Mouse (Mus musculus) T-helper 2 cell (primary cell): ENCODE data around the gene Timeless.
"Not testable (repeated sequence)": the region's sequence is repeated elsewhere in the genome, so short reads cannot be mapped to it uniquely, and the experiment has no call there.

Experiments
- in situ Hi-C: fragments of 300-600 bp; cut with MboI, MseI; formaldehyde crosslinking; loops from one replicate; pipeline ENCODE4 v1.15.1; 2025; ENCODE audit warnings: high pct_unique_total_duplicates

Timeless gene

DNA sequence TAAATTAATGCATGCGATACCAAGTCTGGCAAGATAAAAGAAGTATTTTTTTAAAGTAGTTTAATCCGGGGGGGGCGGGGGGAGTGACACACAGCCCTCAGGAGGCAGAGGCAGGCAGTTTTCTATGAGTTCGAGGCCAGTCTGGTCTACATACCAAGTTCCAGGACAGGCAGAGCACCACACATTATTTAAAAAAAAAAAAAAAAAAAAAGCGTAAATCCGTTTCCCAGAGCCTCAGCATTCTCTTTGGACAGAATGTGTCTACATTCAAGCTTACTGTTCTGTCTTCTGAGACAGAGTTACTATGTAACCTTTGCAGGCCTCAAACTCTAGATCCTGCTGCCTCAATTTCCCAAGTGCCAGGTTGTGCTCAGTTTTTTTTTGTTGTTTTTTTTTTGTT is 19.7 kb upstream of the Timeless start:
- in situ Hi-C loops, result no loop called here

DNA sequence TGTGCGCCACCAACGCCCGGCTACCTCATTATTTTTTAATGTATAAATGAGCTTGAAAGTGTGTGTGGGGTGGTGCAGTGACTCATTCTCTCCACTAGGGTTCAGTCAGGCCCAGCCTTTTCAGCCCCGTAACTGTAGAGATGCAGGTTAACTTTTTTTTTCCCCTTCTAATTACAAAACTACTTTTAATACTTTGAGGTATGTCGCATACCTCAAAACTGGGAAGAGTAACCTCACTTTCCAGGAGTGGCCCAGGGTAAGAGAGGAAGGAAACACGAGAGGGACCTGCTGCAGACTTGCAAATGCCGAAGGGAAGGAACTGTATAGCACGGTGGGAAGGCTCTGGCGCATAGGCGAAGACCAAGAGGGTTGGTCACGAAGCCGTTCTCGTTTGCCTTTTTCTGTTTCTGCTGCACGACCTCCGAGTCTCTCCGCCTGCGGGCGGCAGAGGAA is 19.0 kb upstream of the Timeless start:
- in situ Hi-C loops, result no loop called here

DNA sequence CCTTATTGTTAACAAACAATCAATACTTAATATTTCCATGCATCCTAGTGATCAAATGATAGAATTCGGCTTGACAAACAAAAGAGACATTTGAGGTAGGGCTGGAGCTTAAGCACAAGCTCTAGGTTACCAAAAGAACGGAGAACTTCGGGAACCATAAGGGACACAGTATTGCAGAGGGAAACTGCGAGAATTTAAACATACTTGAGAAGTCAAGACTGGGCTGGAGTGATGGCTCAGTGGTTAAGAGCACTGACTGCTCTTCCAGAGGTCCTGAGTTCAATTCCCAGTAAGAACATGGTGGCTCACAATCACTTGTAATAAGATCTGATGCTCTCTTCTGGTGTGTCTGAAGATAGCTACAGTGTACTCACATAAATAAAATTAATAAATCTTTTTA is 17.8 kb upstream of the Timeless start:
- in situ Hi-C loops, result not testable (repeated sequence)

DNA sequence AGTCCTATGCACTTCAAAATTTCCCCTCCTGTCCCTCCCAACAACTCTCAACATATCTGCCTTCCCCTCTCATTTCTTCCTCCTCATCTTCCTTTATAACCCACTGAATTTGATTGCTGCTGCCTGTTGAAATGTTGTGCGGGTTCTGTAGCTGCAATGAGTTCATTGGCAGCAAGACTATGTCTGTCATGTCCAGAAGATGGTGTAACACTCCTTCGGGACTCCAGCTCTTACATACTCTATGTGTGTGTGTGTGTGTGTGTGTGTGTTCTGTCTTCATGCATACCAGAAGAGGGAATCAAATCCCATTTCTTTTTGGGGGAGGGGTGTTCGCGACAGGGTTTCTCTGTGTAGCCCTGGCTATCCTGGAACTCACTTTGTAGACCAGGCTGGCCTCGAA is 16.9 kb upstream of the Timeless start:
- in situ Hi-C loops, result no loop called here

DNA sequence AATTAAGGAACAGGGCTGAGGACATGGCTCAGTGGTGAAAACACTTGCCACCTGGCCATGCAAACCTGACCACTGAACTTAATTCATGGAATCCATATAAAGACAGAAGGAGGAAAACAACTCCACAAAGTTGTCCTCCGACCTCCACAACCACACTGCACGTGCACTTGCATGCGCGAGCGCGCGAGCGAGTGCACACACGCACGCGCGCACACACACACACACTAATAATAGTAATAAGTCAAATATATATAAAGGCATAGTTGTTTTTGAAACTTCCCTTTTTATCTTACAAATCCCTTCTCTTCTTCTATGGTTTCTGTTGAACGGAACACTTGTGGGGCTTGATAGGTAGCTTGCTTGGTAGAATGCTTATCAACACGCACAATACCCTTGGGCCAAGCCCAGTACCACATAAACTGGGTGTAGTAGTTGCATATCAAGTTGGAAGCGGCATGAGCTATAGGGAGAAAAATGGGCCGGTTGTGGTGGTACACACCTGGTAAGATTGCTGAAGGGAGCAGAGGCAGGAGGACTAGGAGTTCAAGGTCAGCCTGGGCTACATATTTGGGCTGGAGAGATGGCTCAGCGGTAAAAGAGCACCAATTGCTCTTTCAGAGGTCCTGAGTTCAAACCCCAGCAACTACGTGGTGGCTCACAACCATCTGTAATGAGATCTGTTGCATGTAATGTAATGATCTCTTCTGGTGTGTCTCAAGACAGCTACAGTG is 13.3 kb upstream of the Timeless start:
- in situ Hi-C loops, result no loop called here

DNA sequence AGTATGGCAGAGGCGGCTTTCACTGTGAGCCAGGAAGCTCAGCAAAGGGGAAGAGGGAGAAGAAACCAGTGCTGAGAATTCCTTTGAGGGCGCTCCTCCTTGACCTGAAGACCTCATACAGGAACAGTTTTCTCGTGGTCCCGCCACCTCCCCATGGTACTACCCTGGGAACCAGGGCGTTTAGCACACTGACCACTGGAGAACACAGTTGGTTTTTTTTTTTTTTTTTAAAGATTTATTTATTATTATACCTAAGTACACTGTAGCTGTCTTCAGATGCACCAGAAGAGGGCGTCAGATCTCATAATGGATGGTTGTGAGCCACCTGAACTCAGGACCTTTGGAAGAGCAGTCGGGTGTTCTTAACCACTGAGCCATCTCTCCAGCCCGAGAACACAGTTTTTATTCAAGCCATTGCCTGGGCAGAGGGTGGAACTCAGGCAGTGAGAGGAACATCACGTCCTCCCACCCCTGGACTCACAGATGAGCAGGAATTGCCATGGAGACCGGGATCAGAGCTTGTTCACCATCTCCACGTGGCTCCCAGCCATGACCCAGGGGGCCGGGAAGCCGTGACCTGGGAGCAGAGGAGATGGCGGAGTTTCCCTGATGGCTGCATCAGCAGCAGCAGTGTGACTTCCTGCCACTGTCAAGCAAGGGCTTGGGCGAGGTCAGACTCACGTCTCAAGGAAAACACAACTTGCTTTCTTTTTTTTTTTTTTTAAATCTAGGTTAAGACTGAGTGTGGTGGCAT is 10.2 kb upstream of the Timeless start:
- in situ Hi-C loops, result no loop called here

DNA sequence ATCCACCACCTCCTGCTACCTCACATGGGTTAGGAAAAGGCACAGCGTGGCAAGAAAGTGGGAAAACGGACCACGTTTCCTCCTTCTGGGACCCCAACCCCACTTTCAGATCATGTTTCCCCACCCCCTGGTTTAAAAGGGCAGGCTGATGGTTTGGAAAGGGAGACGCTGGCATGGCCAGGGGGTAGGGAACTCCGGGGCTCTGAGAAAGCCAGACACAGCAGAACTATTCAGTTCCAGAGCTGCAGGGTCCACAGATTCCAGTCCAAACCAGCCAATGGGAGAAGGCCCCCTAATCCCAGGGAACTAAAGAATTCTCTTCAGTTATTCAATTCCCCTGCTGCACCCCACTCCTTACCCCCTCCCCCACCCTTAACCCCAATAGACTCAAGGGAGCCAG is 6.8 kb upstream of the Timeless start:
- in situ Hi-C loops, result no loop called here

DNA sequence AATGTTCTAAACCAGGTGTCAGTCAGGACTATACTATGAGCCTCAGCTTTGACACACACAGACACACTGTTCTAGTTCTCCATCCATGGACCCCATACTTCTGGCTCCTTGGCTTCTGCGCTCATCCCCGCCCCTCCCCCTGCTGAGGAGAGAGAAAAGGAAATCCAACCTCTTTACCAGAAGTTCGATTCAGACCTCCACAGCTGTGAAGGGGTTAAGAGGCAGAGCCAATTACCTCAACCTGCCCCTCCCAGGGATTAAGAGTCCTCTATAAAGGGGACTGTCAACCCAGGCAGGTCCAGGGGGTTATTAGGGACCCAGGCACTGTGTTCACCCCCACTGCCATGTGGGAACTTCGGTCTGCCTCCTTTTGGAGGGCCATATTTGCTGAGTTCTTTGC is 6.3 kb upstream of the Timeless start, which contains the start of gene Mip:
Gene Mip, plus strand, starts transcription at position 301 of the 400 bp plus-strand sequence.
- in situ Hi-C loops, result no loop called here

DNA sequence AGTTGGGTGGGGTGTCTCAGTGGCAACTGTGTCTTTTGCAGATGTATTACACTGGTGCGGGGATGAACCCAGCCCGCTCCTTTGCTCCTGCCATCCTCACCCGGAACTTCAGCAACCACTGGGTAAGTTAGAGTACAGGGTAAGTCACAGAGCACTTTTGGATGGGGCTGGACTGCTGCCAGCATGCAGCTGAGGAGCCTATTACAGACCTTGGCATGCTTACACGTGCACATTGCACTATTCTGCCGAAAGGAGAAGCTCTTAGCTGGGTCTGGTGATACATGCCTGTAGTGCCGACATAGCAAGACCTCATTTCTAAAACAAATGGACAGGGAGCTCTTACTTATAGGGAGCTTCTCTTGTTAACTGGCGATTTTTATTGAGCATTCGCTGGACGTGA is 4.3 kb upstream of the Timeless start:
- in situ Hi-C loops, result no loop called here

DNA sequence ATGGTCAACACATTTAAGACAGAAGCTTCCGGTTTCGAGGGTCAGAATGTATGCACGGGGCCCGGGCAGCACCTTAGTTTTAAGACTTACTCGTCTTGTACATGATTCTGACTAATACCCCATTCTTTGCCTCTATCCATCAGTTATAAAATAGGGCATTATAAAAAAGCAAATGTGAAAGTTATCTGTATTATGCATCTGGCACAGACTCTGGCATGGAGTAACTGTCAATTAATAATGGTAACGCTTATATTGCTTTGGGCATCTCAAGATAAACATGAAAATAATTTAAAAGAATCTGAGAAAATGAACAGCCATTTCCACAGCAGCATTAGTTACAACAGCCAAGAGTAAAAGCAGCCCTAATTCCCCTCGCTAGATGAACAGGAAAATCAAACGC is 3.9 kb upstream of the Timeless start:
- in situ Hi-C loops, result no loop called here

DNA sequence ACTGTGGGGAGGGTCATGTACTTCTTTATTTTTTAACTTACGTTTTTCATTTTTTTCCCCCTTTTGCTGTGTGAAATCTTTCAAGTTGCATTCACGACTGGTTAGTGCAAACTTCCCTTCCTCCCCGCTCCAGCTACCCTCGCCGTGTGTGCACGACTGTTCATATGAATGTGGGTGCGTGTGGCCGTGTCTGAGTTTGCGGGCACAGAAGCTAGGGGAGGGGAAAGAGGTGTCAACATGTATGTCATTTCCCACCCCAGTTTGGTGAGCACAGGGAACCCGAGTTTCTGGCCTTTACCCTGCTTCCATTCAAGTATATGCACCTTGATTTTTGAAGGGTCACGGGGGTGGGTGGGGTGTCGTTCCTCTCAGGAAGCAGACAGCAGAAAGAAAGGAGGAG is 1.3 kb upstream of the Timeless start:
- in situ Hi-C loops, result no loop called here

DNA sequence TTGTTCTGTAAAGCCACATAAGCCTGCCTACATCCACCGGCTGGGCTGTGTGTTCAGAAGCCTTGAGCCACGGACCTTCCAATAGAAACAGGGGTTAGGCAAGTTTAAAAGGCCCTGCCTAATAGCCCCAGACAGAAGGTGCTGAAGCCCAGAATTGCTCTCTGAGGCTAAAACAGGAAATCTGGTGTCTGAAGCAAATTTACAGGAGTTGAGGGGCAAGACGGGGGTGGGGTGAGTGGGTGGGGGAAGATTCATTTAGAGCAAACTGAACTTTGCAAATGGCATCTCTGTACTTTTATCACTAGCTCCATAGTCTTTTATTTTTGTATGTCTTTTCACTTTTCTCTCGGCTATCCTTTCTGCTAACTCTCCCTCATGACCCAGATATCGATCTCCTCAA is 719 bp upstream of the Timeless start:
- in situ Hi-C loops, result no loop called here

DNA sequence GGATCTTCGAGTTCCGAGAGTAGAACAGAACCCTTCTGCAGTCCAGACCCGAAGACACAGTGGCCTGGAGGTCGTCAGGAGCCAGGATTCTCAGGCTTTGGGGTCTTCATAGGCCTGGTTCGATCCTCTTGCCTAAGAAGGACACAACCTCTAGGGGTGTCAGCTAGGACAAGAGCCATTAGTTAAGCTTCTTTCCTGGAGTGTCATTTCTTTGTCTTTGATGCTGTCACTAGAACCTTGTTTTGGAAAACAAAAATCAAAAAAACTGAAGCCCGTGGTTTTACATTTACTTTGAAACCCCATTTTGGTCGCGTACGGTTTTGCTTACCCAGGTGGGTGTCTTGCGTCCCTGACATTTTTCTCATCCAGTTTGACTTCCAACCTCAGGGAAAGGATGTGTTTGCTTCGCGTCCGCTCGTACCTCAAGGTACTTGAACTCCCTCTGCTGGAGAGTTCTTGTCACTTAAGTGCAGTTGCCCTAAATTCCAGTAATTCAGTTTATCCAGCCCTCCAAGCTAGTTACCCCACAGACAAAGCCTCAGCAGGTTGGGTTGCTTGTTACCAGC is 638 bp downstream of the Timeless start:
- in situ Hi-C loops, result no loop called here

DNA sequence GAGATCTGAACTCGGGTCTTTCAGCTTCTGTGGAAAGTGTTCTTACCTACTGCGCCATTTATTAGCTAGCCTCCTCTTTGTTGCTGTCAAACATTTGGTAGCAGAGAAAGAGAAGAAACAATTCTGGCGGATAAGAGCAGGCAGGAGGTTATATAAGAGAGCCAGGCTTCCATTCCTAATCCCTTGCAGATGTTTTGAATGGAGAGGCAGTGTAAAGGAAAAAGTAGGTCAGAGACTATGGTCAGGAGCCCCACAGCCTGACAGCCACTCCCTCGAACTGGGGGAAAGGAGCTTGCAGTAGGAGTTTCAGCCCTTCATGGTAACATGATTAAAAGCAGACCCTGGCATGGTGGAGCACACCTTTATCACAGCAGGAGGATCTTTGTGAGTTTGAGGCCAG is 4.5 kb downstream of the Timeless start:
- in situ Hi-C loops, result no loop called here

DNA sequence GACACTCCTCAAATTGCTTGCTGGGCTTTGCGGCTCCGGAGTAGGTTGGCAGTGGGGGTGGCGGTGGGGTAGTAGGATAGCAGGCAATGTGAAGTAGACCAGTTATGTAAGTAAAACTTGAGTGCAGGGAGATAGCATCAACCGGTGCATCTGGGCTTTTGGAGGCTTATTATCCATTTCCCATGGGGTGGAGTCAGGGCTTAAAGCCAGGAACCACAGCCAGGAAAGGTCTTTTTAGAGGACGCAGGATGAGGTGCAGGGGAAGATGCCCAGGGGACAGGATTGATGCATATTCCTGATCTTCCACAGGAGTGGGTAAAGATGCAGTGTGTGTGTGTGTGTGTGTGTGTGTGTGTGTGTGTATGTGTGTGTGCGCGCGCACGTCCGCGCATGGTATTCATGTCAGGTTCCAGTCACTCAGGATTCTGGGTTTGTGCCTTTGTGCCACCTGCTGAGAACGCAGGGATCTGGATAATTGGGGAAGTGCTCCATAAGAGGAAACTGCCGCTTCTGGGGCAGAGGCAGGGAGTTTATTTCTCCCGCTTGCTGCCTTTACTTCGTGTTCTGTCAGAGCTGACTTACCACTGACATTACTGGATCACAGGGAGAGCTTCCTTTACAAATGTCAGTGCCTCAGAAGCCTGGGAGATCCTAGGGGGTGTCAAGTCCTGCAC is 6.1 kb downstream of the Timeless start:
- in situ Hi-C loops, result no loop called here

DNA sequence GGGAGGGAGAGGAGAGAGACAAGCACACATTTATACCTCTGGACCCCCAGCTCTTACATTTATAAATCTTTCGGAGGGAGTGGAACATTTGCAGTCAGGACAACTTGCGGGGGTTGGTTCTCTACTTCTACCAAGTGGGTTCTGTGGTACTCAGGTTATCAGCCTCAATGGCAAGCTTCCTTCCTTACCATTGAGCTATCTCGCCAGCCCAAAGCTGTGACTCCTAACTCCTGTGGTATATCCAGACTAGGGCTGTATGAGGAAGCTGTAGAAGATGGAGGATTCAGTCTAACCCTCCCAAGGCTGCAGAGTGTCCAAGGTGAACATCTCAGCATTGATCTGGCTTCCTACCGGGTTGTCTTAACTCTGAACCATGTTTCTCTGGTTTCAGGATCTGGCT is 7.3 kb downstream of the Timeless start:
- in situ Hi-C loops, result no loop called here

DNA sequence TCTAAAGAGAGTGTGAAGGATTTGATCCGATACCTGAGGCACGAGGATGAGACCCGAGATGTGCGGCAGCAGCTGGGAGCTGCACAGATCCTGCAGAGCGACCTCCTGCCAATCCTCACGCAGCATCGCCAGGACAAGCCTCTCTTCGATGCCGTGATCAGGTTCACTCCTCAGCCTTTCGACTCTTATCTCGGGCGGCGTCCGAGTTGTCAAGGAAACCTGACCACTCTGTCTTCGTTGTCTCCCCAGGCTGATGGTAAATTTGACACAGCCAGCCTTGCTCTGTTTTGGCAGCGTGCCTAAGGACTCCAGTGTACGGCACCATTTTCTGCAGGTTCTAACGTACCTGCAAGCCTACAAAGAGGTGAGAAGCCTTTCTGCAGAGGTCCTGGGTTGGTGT is 8.3 kb downstream of the Timeless start:
- in situ Hi-C loops, result no loop called here

DNA sequence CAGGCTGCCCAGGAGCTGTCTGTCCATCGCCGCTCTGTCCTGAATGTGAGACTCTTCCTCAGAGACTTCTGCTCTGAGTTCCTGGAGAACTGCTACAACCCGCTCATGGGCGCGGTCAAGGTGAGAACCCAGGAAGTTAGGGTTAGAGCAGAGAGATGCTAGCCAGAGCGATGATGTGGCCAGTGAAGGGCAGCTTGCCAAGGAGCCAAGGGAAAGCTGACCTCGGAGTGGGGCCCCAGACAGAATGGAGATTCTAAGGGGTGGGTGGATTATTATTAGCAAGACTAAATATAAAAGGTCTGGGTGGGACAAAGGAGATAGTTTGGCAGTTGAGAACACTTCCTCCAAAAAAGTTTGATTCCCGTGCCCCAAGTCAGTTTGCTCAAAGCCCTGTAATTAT is 11.4 kb downstream of the Timeless start:
- in situ Hi-C loops, result no loop called here

DNA sequence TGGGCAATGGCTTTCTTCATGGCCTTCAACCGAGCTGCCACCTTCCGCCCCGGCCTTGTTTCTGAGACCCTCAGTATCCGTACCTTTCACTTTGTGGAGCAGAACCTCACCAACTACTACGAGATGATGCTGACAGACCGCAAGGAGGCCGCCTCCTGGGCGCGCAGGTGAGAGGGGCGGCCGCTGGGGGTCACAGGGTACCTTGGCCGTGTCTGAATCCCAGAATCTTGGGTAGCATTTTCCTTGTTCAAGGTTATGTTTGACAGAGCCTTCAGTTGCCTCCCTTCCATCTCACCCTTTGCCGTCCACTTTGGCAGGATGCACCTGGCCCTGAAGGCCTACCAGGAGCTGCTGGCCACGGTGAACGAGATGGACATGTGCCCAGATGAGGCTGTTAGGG is 12.3 kb downstream of the Timeless start:
- in situ Hi-C loops, result no loop called here

DNA sequence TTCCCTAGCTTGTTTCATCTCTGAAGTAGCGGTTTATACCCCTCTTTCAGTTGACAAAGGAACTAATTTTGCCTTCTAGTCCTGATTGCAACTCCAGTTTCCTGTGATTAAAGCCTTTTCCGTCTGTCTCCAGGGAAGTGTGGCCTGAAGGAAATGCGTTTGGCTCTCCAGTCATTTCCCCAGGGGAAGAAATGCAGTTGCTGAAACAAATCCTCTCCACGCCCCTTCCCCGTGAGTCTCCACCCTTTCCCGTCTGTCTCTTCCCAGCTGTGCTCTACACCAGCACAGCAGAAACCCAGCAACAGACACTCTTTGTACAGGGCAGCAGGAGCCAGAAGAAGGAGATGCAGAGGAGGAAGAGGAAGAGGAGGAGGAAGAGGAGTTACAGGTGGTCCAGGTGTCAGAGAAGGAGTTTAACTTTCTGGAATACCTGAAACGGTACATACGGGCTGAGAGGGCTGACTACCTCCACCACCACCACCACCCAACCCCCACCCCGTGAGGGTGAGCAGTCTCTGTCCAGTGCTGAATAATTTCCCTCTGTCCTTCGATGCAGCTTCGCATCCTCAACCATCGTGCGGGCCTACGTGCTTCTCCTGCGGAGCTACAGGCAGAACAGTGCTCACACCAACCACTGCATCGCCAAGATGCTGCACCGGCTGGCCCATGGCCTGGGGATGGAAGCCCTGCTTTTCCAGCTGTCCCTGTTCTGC is 15.3 kb downstream of the Timeless start:
- in situ Hi-C loops, result no loop called here

DNA sequence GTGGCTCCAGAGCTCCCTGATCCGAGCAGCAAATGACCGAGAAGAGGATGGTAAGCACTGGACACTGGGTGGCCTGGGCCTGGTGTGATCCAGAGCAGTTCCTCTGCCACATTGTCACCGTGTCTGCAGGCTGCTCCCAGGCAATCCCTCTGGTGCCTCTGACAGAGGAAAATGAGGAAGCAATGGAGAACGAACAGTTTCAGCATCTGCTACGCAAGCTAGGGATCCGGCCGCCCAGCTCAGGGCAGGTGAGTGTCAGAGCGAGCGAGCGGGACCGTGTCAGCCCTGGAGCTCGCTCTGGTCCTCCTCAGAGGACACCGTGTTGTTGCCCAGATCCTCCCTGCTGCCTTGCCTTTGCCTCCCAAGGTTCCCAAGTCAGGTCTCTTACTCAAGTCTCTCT is 18.7 kb downstream of the Timeless start:
- in situ Hi-C loops, result no loop called here
